Mouse (Mus musculus) MEL (cell line): Measurements from ENCODE around the gene Efna3.

Source experiments
- SIN3A ChIP-seq: IDR thresholded peaks from 2 replicates; pipeline ENCODE4 v1.6.1; 2012; ENCODE audit warnings: low read length, improper control_type of control experiment, inconsistent platforms
- USF1 ChIP-seq: IDR thresholded peaks from 2 replicates; pipeline ENCODE4 v1.6.1; 2014; ENCODE audit warnings: low read depth, mild to moderate bottlenecking, inconsistent platforms, low read length, improper control_type of control experiment, moderate library complexity

GRCm38 (mm10) chr3:89281579-89282290 is 41.0 kb downstream of the Efna3 start:
- TF ChIP-seq SIN3A (peak; percentile 68), USF1 (0 out of 2 replicates have a peak, but pooled peaks have one; percentile 11)
